ENCODE assay signal across 8 mouse cellular contexts in genomic region chr10:26799562-26800051, GRCm38 (mm10). TPM values are rescaled to one million over a fixed set of nuclear protein-coding genes. Genes with fewer than 3 reads are reported as not detected.
DNase-seq lines count a peak whose midpoint lies in the region; ATAC-seq lines count a peak whose summit lies in the region.

No protein-coding gene starts in this region.

- peak overlapping the region; percentile 57 for H3K27ac ChIP-seq in intestine, embryonic 14.5 days (ENCODE audit: low read depth)
- peak overlapping the region; percentile 46 for H3K27ac ChIP-seq in lung, embryonic 15.5 days

- no peaks in the 10 kb centered on the region for H3K9me3 ChIP-seq in intestine, embryonic 14.5 days (ENCODE audit: control insufficient read depth, low read length)
- no peaks in the 10 kb centered on the region for H3K9me3 ChIP-seq in lung, embryonic 15.5 days

- WGBS in intestine, embryonic 14.5 days: 48% methylated on average over 5 of the region's 5 CpGs
- WGBS in lung, embryonic 15.5 days: 45% methylated on average over 5 of the region's 5 CpGs

- no peaks in the 10 kb centered on the region; the same call in 1 of the 2 replicates for H3K4me1 ChIP-seq in intestine, embryonic 14.5 days (replicated peaks; ENCODE audit: control insufficient read depth, insufficient read depth, low read length)
- H3K4me1 ChIP-seq in lung, embryonic 15.5 days: peaks cover 9% of the 10 kb centered on the region; the same call in 1 of the 2 replicates

- 0 out of 2 replicates have a peak, but pooled peaks have one; percentile 11 for ATAC-seq in erythroid progenitor cell, adult 5-6 weeks (replicated peaks; ENCODE audit: low FRiP score, poor library complexity, severe bottlenecking)
- peak; percentile 45 for ATAC-seq in intestine, embryonic 14.5 days (replicated peaks; ENCODE audit: low FRiP score, low TSS enrichment, low read depth)
- peak; percentile 80; the same call in 1 of the 2 replicates for ATAC-seq in lung, embryonic 15.5 days (ENCODE audit: borderline replicate concordance, extremely low read depth, low FRiP score, low TSS enrichment)

- H3K4me3 ChIP-seq in intestine, embryonic 14.5 days (ENCODE audit: low read depth, low read length): no peak overlapping the region
- no peak overlapping the region for H3K4me3 ChIP-seq in lung, embryonic 15.5 days

- peak overlapping the region; percentile 14; the same call in 1 of the 2 replicates for H3K4me2 ChIP-seq in intestine, embryonic 14.5 days (ENCODE audit: low read length)
- H3K4me2 ChIP-seq in lung, embryonic 15.5 days: no peak overlapping the region

- no peak overlapping the region for H3K9ac ChIP-seq in intestine, embryonic 14.5 days (ENCODE audit: low read length)
- no peak overlapping the region for H3K9ac ChIP-seq in lung, embryonic 15.5 days

- no peaks in the 10 kb centered on the region for H3K27me3 ChIP-seq in intestine, embryonic 14.5 days (replicated peaks; ENCODE audit: control insufficient read depth, insufficient read depth, low read length)
- H3K27me3 ChIP-seq in lung, embryonic 15.5 days: no peaks in the 10 kb centered on the region

- no peaks in the 10 kb centered on the region for H3K36me3 ChIP-seq in intestine, embryonic 14.5 days (ENCODE audit: control insufficient read depth, insufficient read depth, low read length)
- H3K36me3 ChIP-seq in lung, embryonic 15.5 days: no peaks in the 10 kb centered on the region

- peak; percentile 38 for DNase-seq in embryo, embryonic 10 days (ENCODE audit: low spot score)
- DNase-seq in embryo, embryonic 9.5 days (ENCODE audit: extremely low spot score): no peak
- DNase-seq in intestine, embryonic 14.5 days (ENCODE audit: low spot score): no peak
- DNase-seq in spleen, postnatal 4 days (ENCODE audit: low spot score in 2 of 2): peak; percentile 36 to 71
- DNase-seq in frontal cortex, adult 2 months (ENCODE audit: extremely low spot score in 1 of 2, low spot score in 1 of 2): no peak
- DNase-seq in cerebellum, postnatal 14 days: no peak

RNA-seq across cellular contexts. Expression of gene Arhgap18, which starts 46.4 kb away (rescaled TPM):
- 7.2 and 9.6 TPM in 2 replicates for total RNA-seq in erythroid progenitor cell, adult 5-6 weeks (2015; ENCODE audit: low replicate concordance)
- total RNA-seq in erythroid progenitor cell, adult 5-6 weeks (2017; ENCODE audit: low replicate concordance): 8.0 and 11.0 TPM in 2 replicates
- polyA plus RNA-seq in intestine, embryonic 14.5 days (2014; fragmentation: Nextera tagmentation; extraction: Ambion mirVana): 40.0 and 45.9 TPM in 2 replicates
- 50.5 and 54.5 TPM in 2 replicates for polyA plus RNA-seq in lung, embryonic 15.5 days (2015; fragmentation: Nextera tagmentation; extraction: Ambion mirVana)
- polyA plus RNA-seq in frontal cortex, adult 2 months (2012; rRNA removed): 4.6 and 5.7 TPM in 2 replicates

Comparison
In these comparisons a context has a peak if more than half of its experiments do, and no peak if none do; other contexts are left out.
1. DNase-seq: peak in embryo, embryonic 10 days (single experiment) and spleen, postnatal 4 days (2 of 2); none in embryo, embryonic 9.5 days (single experiment), intestine, embryonic 14.5 days (single experiment), frontal cortex, adult 2 months (0 of 2) and cerebellum, postnatal 14 days (0 of 2).
2. ATAC-seq: peak in every context shown above with its lines; median percentile 80 in lung, embryonic 15.5 days; 45 in intestine, embryonic 14.5 days; 11 in erythroid progenitor cell, adult 5-6 weeks.